Mouse (Mus musculus) naive thymus-derived CD4-positive, alpha-beta T cell, adult 2 months (primary cell): ENCODE data around the gene Txndc5.

Source experiments
- DNase-seq: peaks from one replicate; pipeline ENCODE4 v3.0.0-alpha.2; 2011; ENCODE audit warnings: low read depth

Gene Txndc5

DNA sequence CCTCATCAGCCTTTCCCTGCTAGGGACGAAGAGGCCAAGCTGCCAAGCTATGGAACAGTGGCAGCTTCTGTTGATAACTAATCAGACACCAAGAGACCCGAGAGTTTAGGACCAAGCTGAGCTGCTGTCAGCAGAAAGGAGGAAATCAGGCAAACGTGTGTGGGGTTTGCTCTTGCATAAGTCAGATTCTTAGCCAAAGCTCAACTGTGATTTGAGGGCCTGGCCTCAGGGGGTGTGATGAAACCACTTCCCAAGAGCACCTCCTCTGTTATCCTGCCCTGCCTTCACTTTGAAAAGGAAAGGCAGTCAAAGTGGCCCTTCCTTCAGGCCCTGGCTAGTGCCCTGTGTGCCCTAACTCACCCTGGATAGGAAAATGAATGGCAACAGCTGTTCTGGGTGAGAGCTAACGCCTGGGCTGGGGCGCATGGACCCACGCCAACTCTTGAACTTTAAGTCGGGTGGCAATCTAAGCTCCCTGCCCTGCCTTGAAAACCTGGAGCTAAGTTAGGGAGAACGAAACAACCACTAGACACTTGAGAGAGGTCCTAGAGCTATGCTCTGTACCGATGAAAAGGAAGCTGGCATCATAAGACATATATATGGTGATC lies at the start of gene Txndc5:
Txndc5 (minus strand) TSS at position 138 of the 608 bp plus-strand sequence.
- no peak for DNase-seq

DNA sequence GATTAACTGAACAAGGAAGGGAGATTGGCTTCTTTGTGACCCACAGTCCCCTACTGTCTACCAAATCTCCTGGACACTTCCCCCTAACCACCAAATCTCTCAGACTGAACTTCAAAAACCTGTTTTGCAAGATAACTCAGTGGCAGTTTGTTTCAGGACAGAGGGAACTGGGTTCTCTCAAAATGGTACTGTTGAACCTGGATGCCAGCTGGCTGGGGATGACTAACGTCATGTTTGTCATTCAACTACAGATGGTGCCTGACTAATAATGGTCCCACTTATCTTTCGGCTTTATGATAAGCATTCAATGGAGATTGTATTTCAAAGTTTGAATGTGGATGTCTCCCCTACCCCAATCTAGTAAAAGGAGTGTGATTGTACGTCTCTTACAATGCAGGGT lies 46.0 kb upstream of the Txndc5 start:
- no peak for DNase-seq

DNA sequence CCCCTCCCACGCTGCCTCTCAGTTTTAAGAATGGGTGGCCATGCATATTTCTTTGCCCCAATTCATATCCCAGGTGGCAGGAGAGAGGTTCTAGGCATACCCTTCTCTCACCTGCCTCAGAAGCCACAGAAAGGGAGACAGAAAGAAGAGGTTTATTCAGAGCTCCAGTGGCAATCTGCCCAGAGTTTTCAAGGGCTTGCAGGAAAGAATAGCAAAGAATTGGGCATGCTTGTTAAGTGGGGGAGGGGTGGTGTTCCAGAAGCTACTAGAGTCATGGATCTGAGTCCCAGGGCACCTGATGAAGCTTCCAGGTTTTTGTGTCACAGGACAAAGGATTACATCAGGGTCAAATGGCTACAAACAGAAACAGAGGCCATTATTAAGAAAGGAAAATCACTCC lies 44.7 kb upstream of the Txndc5 start:
- DNase-seq: no peak

DNA sequence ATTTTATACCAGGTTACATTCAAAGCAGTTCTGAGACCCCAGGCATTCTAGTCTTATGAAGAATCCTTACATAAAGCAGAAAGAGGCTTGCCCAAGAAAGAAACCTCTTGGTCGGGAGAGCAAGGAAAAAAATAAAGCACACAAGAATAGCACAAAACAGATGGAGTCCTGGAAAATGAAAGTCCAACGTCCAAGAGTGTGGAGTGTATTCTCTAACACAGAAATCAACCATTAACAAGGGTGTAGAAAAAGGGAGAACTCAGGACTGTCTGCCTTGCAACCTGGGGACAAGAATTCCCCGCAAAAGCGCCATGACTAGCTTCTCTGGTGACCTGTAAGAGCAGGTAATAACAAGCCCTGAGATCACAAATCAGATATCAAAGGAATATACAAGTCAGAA lies 36.6 kb upstream of the Txndc5 start:
- no peak for DNase-seq

DNA sequence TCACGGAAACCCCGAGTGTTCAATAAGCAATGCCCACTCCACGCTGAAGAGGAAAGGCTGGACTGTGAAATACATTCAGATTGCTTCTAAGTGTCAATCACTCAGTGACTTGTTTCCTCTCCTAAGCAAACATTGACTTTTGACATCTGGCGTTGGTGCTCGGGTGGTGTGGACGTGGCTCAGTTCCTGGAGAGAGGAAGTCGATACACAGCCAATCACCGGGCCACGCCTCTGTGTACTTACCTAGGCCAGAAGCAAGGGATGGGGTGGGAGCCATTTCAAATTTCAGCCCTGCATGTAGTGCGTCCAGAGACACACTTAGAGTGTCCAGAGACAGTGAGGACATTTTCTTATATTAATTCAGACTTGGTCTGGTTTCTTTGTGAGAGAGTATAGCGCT lies 26.0 kb upstream of the Txndc5 start:
- DNase-seq: no peak

DNA sequence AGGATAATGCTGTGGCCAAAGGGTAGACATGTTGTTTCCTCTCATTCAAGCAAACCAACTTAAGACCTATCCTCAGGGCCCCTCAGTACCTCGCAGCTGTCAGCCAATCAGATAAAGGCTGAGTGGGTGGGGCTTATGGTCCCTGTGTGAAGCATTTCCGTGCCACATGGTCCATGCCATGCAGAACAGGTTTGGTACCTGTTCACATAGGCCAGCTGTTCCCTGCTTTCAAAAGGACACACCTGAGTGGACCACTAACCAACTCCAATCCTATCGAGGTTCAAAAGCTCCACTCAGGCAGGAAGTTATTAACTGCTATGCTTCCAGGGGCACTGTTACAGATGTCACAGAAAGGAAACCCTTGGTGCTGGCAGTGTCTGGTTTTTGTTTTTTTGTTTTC lies 25.6 kb upstream of the Txndc5 start:
- no peak for DNase-seq

DNA sequence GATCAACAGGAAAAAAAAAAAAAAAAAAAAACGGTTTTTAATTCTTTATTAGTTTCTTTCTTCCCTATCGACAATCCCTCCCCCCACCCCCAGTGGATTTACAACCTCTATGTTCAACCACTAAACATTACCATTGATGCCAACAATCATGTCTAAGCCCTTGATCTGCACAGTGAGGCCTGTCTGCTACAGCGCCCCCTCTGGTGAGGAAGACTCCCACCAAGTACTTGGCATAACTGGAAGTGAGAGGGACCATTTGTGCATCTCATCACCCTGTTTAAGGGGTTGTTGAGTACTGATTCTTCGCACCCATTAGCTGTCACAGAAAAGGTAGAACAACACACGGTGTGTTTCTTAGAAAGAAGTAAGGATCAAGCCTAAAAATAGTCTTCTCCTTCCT lies 20.1 kb upstream of the Txndc5 start:
- no peak for DNase-seq

DNA sequence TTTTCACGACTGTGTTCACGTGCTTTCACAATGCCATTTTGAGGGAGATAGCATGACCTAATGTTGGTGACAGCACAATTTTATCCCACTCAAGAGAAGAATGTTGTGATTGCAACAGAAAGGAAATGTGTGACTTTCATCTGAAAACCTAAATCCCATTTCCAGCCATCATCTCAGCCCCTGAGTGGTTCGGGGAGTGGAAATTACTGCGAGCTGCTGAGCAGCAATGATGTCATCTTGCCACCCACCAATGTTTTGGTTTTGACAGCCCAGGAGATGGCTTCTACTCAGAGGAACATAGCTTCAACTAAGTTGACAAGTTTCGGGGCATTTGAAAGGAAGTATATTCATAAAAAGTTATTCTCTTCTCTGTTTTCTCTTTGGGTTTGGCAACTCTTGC lies 19.1 kb upstream of the Txndc5 start:
- DNase-seq: no peak

DNA sequence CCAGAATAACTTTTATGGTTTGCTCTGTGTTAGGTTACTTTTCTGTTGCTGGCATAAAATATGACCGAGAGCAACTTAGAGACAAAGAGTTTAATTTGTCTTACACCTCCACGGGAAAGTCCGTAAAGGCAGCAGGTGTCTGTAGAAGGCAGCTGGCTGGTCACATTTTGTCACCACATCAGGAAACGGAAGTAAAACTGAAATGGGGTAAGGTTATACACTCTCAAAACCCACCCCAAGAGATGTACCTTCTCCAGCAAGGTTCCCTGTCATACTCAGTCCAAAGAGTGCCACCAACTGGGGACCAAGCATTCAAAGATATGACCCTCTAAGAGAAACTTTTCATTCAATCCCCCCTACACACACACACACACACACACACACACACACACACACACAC lies 18.1 kb upstream of the Txndc5 start:
- DNase-seq: peak; percentile 10

DNA sequence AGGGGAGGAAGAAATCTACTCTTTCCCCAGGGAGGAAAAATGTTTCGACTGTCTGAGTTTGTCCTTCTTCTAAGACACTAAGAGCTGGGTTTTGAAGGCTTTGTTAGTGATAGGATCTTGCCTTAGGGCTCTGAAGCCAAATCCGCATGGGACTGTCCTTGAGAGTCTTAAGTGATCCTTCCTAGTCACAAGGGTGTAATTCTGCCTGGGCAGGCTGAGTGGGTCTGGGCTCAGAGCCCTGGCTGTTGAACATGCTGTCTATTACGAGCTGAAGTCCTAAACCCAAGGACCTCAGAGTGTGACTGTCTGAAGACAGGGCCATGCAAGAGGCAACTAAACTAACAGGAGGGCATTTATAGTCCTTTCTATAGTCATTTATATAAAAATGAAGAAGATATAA lies 16.8 kb upstream of the Txndc5 start:
- no peak for DNase-seq

DNA sequence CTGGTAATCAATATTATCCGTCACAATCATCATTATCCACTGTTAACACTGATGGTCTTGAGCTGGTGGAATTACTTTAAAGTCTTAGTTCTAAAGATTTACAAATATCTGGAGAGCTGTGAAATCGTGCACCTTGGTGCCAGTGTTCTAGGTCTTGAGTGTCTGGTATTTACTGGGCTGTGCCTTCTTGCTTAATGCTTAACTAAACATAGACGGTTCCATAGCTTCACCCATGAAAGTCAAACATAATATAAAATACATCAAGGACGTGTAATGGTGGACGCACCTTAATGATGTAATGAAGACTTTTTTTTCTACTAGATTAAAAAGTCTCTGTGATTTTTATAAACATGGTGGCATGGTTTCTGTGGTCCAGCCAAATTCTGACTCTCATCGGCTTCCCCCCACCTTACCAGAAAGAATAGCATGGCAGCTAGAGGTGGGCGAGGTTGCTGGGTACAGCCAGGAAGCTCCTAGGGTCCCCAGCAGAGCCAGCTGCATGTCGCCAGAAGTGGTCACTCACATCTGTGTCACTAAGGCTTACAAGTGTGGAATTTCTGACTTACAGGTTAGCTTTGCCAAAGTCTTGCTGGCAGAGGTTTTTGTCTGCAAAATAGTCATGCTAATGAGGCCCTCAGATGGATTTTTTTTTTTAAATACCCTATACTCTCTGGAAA lies 16.3 kb upstream of the Txndc5 start:
- DNase-seq: no peak

DNA sequence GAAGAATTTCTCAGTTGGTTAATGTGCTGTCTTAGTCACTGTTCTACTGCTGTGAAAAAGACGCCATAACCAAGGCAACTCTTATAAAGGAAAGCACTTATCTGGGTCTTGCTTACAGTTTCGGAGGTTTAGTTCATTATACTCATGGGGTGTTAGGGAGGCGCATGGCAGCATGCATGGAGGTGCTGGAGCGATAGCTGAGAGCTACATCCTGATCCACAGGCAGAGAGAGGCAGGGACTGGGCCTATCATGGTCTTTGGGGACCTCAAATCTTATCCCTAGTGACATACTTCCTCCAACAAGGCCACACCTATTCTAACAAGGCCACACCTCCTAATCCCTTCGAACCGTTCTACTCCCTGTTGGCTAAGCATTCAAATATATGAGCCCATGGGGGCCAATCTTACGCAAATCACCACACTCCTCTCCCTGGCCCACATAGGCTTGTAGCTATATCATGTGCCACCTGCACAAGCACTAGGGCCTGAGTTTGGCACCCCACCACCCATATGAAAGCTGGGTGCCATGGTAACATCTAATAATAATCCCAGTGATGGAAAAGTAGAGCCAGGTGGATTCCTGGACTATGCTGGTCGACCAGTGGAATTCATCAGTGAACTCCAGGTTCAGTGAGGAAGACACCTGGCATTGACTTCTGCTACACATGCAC lies 15.0 kb upstream of the Txndc5 start:
- no peak for DNase-seq

DNA sequence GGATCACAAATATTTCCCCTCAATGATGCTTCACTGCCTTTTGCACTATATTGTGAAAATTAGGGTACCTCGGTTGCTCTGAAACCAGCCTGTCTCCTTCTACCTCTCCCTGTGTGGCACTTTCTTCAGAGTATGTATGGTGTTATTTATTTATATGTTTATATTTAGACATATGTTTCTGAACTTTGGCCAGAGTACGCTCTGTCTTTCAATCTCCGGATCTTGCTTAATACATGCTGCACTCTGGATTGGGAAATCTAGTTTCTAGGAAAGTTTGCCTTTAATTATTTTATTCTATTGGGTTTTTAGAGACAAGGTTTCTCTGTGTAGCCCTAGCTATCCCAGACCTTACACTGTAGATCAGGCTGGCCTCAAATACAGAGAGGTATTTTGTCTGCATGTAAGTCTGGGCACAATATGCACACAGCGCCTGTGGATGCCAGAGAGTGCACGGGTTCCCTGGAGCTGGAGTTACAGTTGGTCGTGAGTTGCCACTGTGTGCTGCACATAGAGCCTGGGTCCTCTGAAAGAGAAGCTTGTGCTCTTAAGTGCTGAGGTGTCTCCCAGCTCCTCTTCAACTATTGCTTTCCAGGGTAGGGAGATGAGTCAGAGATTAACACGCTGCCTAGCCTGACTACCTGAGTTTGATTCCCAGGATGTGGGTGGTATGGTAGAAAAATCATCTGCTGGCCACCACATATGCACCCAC lies 10.7 kb upstream of the Txndc5 start:
- DNase-seq: no peak

DNA sequence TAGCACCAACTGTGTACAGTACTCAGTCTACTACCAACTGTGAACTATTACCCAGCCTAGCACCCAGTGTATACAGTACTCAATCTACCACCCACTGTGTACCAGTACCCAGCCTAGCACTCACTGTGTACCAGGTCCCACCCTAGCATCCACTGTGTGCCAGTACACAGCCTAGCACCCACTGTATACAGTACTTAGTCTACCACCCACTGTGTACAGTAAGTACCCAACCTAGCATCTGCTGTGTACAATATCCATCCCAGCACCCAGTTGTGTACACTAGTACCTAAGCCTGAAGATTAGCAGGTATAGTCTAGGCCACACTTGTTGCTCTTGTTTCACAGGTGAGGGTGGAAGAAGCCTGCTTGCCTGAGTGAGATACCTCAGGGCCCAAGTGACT lies 8.9 kb upstream of the Txndc5 start:
- DNase-seq: no peak

DNA sequence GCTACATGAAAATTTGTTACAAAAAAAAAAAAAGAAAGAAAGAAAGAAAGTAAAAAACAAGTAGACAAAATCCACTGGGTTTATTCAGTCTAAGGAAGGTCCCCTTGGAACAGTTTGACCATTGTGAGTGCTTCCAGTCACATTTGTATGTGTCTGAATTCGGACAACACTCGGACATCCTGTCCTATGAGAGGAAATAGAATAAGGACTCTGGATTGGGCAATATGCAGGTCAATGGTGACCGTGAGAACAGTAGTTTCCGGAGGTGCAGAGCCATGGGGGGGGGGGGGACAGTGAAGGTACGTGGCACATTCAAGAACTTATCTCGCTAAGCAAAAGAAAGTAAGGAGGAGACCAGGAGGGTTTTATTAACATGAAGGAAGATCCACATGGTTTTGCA lies 6.1 kb upstream of the Txndc5 start:
- no peak for DNase-seq

DNA sequence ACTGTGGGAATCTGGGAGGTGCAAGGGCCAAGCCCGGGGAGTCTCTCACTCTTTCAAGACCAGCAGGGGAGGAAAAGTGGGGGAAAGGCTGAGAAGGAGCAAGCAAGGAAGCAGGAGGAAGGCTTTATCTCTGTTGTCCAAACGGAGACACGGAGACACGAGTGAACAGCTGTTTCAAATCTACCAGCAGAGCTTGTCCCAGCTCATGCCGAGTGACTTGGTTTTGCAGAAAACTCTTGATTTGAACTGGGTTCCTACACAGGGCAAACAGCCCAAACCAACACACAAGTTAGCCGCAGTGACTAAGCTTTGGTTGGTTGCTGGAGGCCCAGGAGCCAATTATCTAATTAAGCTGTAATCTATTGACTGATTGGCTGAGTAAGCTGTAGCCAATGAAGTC lies 5.4 kb upstream of the Txndc5 start:
- no peak for DNase-seq

DNA sequence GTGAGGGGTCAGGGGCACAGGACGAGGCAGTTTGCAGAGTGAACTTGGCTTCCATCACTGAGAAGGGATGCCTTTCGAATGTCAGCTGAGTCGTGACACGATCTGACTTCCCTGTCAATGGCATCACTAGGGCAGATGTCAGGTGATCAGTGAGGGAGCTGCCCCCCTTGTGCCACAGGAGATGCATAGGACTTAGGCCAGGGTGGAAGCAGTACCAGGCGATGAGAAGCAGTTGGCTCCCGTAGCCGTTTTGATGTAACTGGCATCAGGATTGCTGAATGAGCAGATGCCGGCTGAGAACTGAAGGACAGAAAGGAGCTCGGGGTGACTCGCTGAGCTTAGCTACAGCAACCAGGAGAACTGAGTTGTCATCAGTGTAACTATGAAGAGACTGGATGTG lies 4.8 kb upstream of the Txndc5 start:
- DNase-seq: no peak

DNA sequence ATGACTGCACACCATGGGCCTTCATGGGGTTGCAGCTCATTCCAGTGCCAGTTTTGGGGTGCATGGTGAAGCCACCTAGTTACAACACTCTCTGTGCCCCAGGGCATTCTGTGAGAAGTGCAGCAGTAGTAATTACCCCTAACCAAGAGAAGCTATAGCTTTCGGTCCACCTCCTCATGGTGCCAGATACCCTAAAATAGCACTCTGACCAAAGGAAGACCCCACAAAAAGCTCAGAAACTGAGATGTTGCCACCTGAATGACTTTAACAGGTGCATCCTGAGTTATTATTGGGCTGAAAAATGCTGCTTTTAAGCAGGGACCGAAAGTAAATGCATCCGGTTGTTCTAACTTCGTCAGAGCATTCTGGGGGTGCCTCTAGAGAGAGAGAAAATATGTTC lies 2.9 kb upstream of the Txndc5 start:
- DNase-seq: no peak

DNA sequence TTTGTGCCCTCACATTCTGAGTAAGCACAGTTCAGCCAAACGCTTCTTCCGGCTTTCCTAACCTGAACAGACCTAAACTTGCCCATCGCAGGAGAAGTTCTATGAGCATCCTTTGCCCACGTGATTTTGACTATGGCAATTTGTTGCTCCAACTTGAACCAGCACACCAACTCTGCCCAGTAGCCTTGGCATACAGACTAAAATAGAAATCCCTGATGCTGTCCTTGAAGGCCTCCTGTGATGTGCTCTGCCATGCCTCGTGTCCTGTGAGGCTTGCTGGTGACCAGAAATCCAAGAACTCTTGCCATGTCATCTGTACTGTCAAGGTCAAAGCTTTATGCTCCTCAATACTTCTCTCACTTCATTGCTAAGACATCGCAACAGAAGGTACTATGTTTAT lies 952 bp upstream of the Txndc5 start:
- DNase-seq: no peak

DNA sequence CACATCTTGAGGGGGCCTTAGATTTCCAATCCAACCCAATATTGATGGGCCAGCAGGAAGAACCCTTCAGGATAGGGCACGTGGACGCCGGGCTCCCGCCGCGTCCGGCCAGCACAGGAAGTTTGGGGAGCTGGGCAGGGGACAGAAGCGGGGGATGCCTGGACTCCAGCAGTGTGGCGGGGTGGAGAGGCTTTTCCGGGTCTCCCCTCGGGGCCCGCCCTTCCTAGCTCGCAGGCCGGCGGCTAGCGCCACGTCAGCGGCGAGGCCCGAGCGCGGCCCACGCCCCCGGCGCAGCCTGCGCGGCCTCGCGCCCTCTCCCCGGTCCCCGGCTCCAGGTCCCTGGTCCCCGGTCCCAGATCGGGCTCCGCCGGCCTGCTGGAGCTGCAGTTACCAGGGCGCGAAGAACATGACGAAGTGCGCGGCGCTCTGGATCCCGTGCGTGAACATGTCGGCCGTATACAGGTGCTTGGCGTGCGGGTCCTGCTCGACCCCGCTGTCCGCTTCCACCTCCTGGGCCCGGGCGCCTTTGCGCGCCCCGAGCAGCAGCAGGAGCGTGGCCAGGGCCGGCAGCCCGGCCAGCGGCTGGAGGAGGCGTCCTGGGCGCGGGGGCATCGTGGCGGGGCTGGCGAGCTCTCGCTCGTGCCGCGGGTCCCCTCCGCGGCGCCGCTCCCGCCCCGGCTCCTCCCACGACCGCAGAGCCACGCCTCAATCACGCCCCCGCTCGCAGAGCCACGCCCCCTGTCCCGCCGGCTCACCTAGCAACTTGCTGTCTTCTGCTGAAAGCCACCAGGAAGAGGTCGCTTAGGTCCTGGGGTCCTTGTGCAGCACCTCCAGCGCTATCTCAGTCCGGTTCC lies 600 bp downstream of the Txndc5 start:
- DNase-seq: peak; percentile 93

DNA sequence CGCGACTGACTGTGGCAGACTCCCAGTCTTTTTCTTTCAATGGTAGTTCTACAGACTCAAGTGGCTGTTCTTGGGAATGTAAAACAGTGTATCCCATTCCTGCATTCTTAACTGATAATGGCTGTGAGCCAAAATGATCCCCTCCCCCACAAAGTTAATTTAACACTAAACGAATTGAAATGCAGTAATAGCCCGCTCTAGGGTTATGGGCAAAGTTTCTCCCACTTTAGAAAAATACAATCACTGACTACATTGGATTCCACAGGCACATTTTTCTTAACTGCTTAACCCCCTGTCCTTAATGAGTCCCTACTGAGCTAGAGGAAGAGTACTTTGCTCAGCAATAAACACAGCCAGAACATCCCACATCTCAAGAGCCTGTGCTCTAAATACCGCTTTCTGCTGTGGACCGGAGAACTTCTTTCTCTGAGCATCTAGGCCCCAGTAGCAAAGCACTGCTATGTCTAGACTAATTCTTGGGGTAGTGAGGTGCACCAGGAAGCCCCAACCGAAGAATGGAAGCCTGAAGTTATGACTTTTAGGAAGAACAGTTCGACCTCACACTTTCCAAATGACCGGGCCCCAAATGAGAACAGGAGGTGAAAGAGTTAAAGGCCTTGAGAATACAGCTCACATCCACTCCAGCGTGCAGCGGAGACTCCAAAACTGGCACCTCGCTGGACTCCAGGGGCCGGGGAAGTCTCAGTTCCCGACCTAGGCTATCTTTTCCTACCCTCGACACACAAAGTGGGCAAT lies 1.4 kb downstream of the Txndc5 start:
- peak; percentile 45 for DNase-seq
